Comparison of ENCODE assay signal across 19 mouse cellular contexts in genomic region chr1:150438641-150439040, GRCm38 (mm10). TPM values are rescaled to one million over a fixed set of nuclear protein-coding genes. Genes with fewer than 3 reads are reported as not detected.
DNase-seq lines count a peak whose midpoint lies in the region; ATAC-seq lines count a peak whose summit lies in the region.
"Had no signal": no experiment of that assay in that cellular context is flagged by ENCODE, and none has a peak within 500 bp of the region (broad histone marks: within the 10 kb centered on the region; RNA-seq: fewer than 3 reads in every experiment).

No protein-coding gene starts in this region.

- H3K4me1 ChIP-seq in midbrain, embryonic 11.5 days (ENCODE audit: control insufficient read depth, insufficient read depth, low read length), result no peaks in the 10 kb centered on the region
- H3K4me1 ChIP-seq in midbrain, embryonic 16.5 days (ENCODE audit: control insufficient read depth, insufficient read depth, low read length), result no peaks in the 10 kb centered on the region

- no peaks in the 10 kb centered on the region for H3K27me3 ChIP-seq in midbrain, embryonic 11.5 days (ENCODE audit: control insufficient read depth, insufficient read depth, low read length)
- no peaks in the 10 kb centered on the region for H3K27me3 ChIP-seq in midbrain, embryonic 16.5 days (ENCODE audit: control insufficient read depth, insufficient read depth, low read depth, low read length)
- H3K27me3 ChIP-seq: CH12.LX, Patski had no signal

- no peaks in the 10 kb centered on the region for H3K9me3 ChIP-seq in midbrain, embryonic 11.5 days (ENCODE audit: control insufficient read depth, low read length)
- no peaks in the 10 kb centered on the region for H3K9me3 ChIP-seq in midbrain, embryonic 16.5 days (replicated peaks; ENCODE audit: control insufficient read depth, low read length, poor library complexity, severe bottlenecking)
- H3K9me3 ChIP-seq: G1E had no signal

- WGBS in midbrain, embryonic 11.5 days, result 97% methylated on average over 3 of the region's 3 CpGs
- WGBS in midbrain, embryonic 16.5 days, result over 99% methylated on average over 3 of the region's 3 CpGs

- peak; percentile 60 for DNase-seq in heart, adult 11 months
- no peak for DNase-seq in heart, adult 18-20 months
- peak; percentile 82 for DNase-seq in midbrain, embryonic 11.5 days (ENCODE audit: low spot score, missing footprints)
- DNase-seq: adrenal gland, adult 2 months; adrenal gland, adult 8-10 months; adrenal gland, postnatal 10 days; adrenal gland, postnatal 14 days; adrenal gland, postnatal 25 days; adrenal gland, postnatal 36 days; B cell, adult 2 months; cerebellum, adult 11 months; cerebellum, adult 11-12 months; cerebellum, adult 18-20 months had no signal

- no peak overlapping the region for H3K9ac ChIP-seq in midbrain, embryonic 11.5 days (ENCODE audit: low read length)
- H3K9ac ChIP-seq in midbrain, embryonic 16.5 days (ENCODE audit: low read depth, low read length), result no peak overlapping the region

- peaks cover 27% of the 10 kb centered on the region for H3K36me3 ChIP-seq in midbrain, embryonic 11.5 days (ENCODE audit: control insufficient read depth, insufficient read depth, low read length)
- peaks cover 34% of the 10 kb centered on the region for H3K36me3 ChIP-seq in midbrain, embryonic 16.5 days (ENCODE audit: control insufficient read depth, insufficient read depth, low read length)

- no peak overlapping the region for H3K4me2 ChIP-seq in midbrain, embryonic 11.5 days
- no peak overlapping the region for H3K4me2 ChIP-seq in midbrain, embryonic 16.5 days (ENCODE audit: low read length)

- no peak overlapping the region for H3K27ac ChIP-seq in midbrain, embryonic 11.5 days (ENCODE audit: low read depth, low read length)
- no peak overlapping the region for H3K27ac ChIP-seq in midbrain, embryonic 16.5 days (ENCODE audit: low read length)

- no peak overlapping the region for H3K4me3 ChIP-seq in midbrain, embryonic 11.5 days (ENCODE audit: low read depth, low read length)
- no peak overlapping the region for H3K4me3 ChIP-seq in midbrain, embryonic 16.5 days (ENCODE audit: low read depth, low read length)

- ATAC-seq in midbrain, embryonic 11.5 days (ENCODE audit: low FRiP score), result no peak
- no peak for ATAC-seq in midbrain, embryonic 16.5 days
- ATAC-seq: activated CD4-positive, CD25-positive, alpha-beta regulatory T cell, adult 4 months; CD4-positive, CD25-positive, alpha-beta regulatory T cell, adult 4 months; Patski had no signal

RNA-seq across cellular contexts. Expression of gene Prg4, which starts 27.3 kb away (rescaled TPM):
- 10 to 100 TPM; 11.9 to 13.9 TPM for total RNA-seq in heart, adult 18-20 months (2021)
- polyA plus RNA-seq in midbrain, embryonic 11.5 days (2014; fragmentation: Nextera tagmentation; extraction: Ambion mirVana), result 0.55 and 0.59 TPM in 2 replicates
- polyA plus RNA-seq in midbrain, embryonic 16.5 days (2015; fragmentation: Nextera tagmentation; extraction: Ambion mirVana), result 0.28 and 0.72 TPM in 2 replicates
- polyA plus RNA-seq: G1E had no signal

RNA-seq across cellular contexts. Expression of gene Odr4, which starts 45.8 kb away (rescaled TPM):
- 10 to 100 TPM; 19.7 to 22.8 TPM for total RNA-seq in heart, adult 18-20 months (2021)
- 36.2 and 40.5 TPM in 2 replicates for polyA plus RNA-seq in midbrain, embryonic 11.5 days (2014; fragmentation: Nextera tagmentation; extraction: Ambion mirVana)
- polyA plus RNA-seq in midbrain, embryonic 16.5 days (2015; fragmentation: Nextera tagmentation; extraction: Ambion mirVana), result 37.8 and 40.6 TPM in 2 replicates

RNA-seq across cellular contexts. Expression of gene Tpr, which starts 46.0 kb away (rescaled TPM):
- total RNA-seq in heart, adult 18-20 months (2021), result 100 to 1,000 TPM; 123 to 126 TPM
- polyA plus RNA-seq in midbrain, embryonic 11.5 days (2014; fragmentation: Nextera tagmentation; extraction: Ambion mirVana), result 176 and 180 TPM in 2 replicates
- 126 and 142 TPM in 2 replicates for polyA plus RNA-seq in midbrain, embryonic 16.5 days (2015; fragmentation: Nextera tagmentation; extraction: Ambion mirVana)

Comparison
In these comparisons a context has a peak if more than half of its experiments do, and no peak if none do; other contexts are left out.
1. DNase-seq: peak in heart, adult 11 months (single experiment) and midbrain, embryonic 11.5 days (single experiment); none in heart, adult 18-20 months (0 of 2).